Mouse (Mus musculus) MEL (cell line): ENCODE measurements around the gene Pde1c.

Experiments
- BHLHE40 ChIP-seq: IDR thresholded peaks from 2 replicates; pipeline ENCODE4 v1.6.1; 2012; ENCODE audit warnings: low read depth, mild to moderate bottlenecking, inconsistent platforms, low read length, improper control_type of control experiment, borderline replicate concordance
- CHD2 ChIP-seq: IDR thresholded peaks from 2 replicates; pipeline ENCODE4 v1.6.1; 2011; ENCODE audit warnings: low read length, improper control_type of control experiment
- CTCF ChIP-seq, 3 experiments: IDR thresholded peaks in 2 of 3; conservative IDR thresholded peaks in 1 of 3; 2 replicates each; pipeline ENCODE4 v1.5.1; 2011 to 2012; ENCODE audit warnings: low read length in 3 of 3, low read depth in 2 of 3, mild to moderate bottlenecking in 2 of 3, improper control_type of control experiment in 1 of 3, inconsistent platforms in 1 of 3, mixed read lengths in 1 of 3, moderate library complexity in 1 of 3; ENCODE audit not compliant: control insufficient read depth in 1 of 3, insufficient read depth in 1 of 3, poor library complexity in 1 of 3, severe bottlenecking in 1 of 3
- ELF1 ChIP-seq: IDR thresholded peaks from 2 replicates; pipeline ENCODE4 v1.6.1; 2014; ENCODE audit warnings: low read depth, mild to moderate bottlenecking, inconsistent platforms, low read length, improper control_type of control experiment, moderate library complexity
- GATA1 ChIP-seq: IDR thresholded peaks from 2 replicates; pipeline ENCODE4 v1.6.1; 2011; ENCODE audit warnings: low read depth, low read length, improper control_type of control experiment
- HCFC1 ChIP-seq: IDR thresholded peaks from 2 replicates; pipeline ENCODE4 v1.6.1; 2012; ENCODE audit warnings: low read depth, mild to moderate bottlenecking, inconsistent platforms, low read length, improper control_type of control experiment, moderate library complexity
- MAX ChIP-seq: IDR thresholded peaks from 2 replicates; pipeline ENCODE4 v1.6.1; 2011; ENCODE audit warnings: low read length, improper control_type of control experiment
- NELFE ChIP-seq: IDR thresholded peaks from 2 replicates; pipeline ENCODE4 v1.6.1; 2011; ENCODE audit warnings: low read depth, low read length, improper control_type of control experiment
- POLR2A ChIP-seq, 2 experiments: IDR thresholded peaks; 2 replicates each; pipeline ENCODE4 v1.6.1; 2011 to 2012; ENCODE audit warnings: low read length in 2 of 2, mild to moderate bottlenecking in 2 of 2, control low read depth in 1 of 2, improper control_type of control experiment in 1 of 2, low read depth in 1 of 2, moderate library complexity in 1 of 2; ENCODE audit not compliant: control insufficient read depth in 1 of 2, insufficient read depth in 1 of 2, poor library complexity in 1 of 2
- POLR2AphosphoS5 ChIP-seq: IDR thresholded peaks from 2 replicates; pipeline ENCODE4 v1.6.1; 2012; ENCODE audit warnings: low read depth, borderline replicate concordance, mild to moderate bottlenecking, inconsistent platforms, low read length, moderate library complexity, mixed read lengths
- RCOR1 ChIP-seq: IDR thresholded peaks from 2 replicates; pipeline ENCODE4 v1.6.1; 2012; ENCODE audit warnings: low read depth, mild to moderate bottlenecking, inconsistent platforms, low read length, improper control_type of control experiment
- USF2 ChIP-seq, 2 experiments: IDR thresholded peaks; 2 replicates each; pipeline ENCODE4 v1.6.1; 2011 to 2012; ENCODE audit warnings: improper control_type of control experiment in 2 of 2, low read length in 2 of 2, borderline replicate concordance in 1 of 2, inconsistent platforms in 1 of 2, low read depth in 1 of 2, mild to moderate bottlenecking in 1 of 2; ENCODE audit not compliant: insufficient read depth in 1 of 2
- ZC3H11A ChIP-seq: IDR thresholded peaks from 2 replicates; pipeline ENCODE4 v1.6.1; 2012; ENCODE audit warnings: low read depth, mild to moderate bottlenecking, inconsistent platforms, low read length, improper control_type of control experiment

DNA sequence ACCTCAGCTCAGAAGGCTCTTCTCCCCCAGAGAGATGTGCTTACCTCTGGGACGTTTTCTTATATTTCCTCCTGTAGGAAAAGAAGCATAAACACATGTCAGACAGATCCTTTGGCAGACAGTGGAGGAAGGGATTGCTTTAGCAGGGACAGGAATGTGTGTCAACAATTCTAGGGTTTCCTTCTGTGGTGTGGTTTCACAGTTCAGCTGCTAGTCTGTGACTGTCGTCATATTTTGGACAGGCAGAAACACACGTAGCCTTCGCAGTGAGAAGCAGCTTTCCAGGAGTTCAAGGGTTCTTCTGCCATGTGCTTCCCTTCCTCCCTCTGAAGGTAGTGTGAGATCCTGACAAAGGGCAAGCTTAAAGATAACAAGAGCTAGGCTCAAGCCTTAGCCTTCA, 223.8 kb downstream of the Pde1c start:
- TF ChIP-seq CTCF (IDR thresholded peaks at IDR 0.05 in 2 of 3, conservative IDR thresholded peaks at IDR 0.05 in 1 of 3; ENCODE audit: control insufficient read depth in 1 of 3, insufficient read depth in 1 of 3, low read depth in 2 of 3, low read length in 3 of 3, poor library complexity in 1 of 3, severe bottlenecking in 1 of 3) = no peak
- no peak for TF ChIP-seq USF2 (IDR thresholded peaks at IDR 0.05; ENCODE audit: borderline replicate concordance in 1 of 2, insufficient read depth in 1 of 2, low read depth in 1 of 2, low read length in 2 of 2)
- TF ChIP-seq CHD2 = no peak
- TF ChIP-seq NELFE = no peak
- TF ChIP-seq POLR2AphosphoS5 = no peak
- TF ChIP-seq ZC3H11A = no peak
- TF ChIP-seq ELF1 = no peak
- TF ChIP-seq HCFC1 = no peak
- TF ChIP-seq BHLHE40 = no peak
- no peak for TF ChIP-seq GATA1
- no peak for TF ChIP-seq POLR2A (IDR thresholded peaks at IDR 0.05; ENCODE audit: control insufficient read depth in 1 of 2, insufficient read depth in 1 of 2, low read depth in 1 of 2, low read length in 2 of 2, poor library complexity in 1 of 2)
- no peak for TF ChIP-seq MAX
- TF ChIP-seq RCOR1 = no peak
